In the genomic region with DNA sequence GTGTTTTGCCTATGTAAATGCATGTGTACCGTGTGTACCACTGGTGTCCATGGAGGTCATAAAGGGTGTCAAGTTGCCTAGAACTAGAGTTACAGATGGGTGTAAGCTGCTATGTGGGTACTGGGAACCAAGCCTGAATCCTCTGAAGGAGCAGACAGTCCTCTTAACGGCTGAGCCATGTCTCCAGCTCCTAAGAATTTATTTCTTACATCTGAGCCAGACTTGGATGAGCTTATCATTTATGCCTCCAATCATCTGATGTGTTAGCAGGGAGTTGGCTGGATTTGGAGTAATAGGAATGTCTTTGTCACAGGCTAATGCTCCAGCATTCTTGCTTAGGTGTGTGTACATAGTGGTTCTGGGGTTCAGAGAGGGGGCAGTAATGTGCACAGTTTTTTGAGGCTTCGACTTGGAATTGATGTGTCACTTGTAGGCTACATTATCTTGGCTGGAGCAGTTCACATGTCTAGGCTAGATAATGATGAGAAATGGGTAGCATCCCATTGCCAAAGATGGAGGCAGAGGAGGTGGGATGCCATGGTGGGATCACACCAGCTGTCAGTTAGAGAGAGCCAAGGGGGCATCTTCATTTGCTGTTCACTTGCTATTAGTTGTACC, we compare ENCODE assay signal across 36 mouse cellular contexts. TPM values are rescaled to one million over a fixed set of nuclear protein-coding genes. Genes with fewer than 3 reads are reported as not detected.
DNase-seq lines count a peak whose midpoint lies in the region; ATAC-seq lines count a peak whose summit lies in the region.
"Had no signal": no experiment of that assay in that cellular context is flagged by ENCODE, and none has a peak within 500 bp of the region (broad histone marks: within the 10 kb centered on the region; RNA-seq: fewer than 3 reads in every experiment).

No protein-coding gene starts in this region.

- intact Hi-C loops in heart, postnatal 25 days (cut with DNase I), result no loop called here

- H3K9me3 ChIP-seq in forebrain, embryonic 16.5 days (ENCODE audit: control insufficient read depth, low read length), result no peaks in the 10 kb centered on the region
- no peaks in the 10 kb centered on the region for H3K9me3 ChIP-seq in liver, embryonic 16.5 days (replicated peaks; ENCODE audit: control insufficient read depth, low read length)
- H3K9me3 ChIP-seq: G1E; limb, embryonic 10.5 days; midbrain, embryonic 10.5 days; neural tube, embryonic 13.5 days had no signal

- peaks cover 3% of the 10 kb centered on the region; the same call in 1 of the 2 replicates for H3K4me1 ChIP-seq in forebrain, embryonic 16.5 days (replicated peaks; ENCODE audit: control insufficient read depth, insufficient read depth, low read length)
- peaks cover 35% of the 10 kb centered on the region for H3K4me1 ChIP-seq in liver, embryonic 16.5 days (ENCODE audit: control insufficient read depth, low read depth, low read length)
- H3K4me1 ChIP-seq: limb, embryonic 10.5 days; midbrain, embryonic 10.5 days; neural tube, embryonic 13.5 days had no signal

- H3K4me2 ChIP-seq in forebrain, embryonic 16.5 days (ENCODE audit: low read length), result no peak overlapping the region
- H3K4me2 ChIP-seq in liver, embryonic 16.5 days (ENCODE audit: low read depth, low read length), result no peak overlapping the region
- H3K4me2 ChIP-seq: hindbrain, embryonic 14.5 days; neural tube, embryonic 13.5 days had no signal

- no peak overlapping the region for H3K9ac ChIP-seq in forebrain, embryonic 16.5 days (replicated peaks; ENCODE audit: low read depth, low read length)
- no peak overlapping the region for H3K9ac ChIP-seq in liver, embryonic 16.5 days (ENCODE audit: low read depth, low read length)
- H3K9ac ChIP-seq: hindbrain, embryonic 14.5 days; neural tube, embryonic 13.5 days had no signal

- H3K36me3 ChIP-seq in forebrain, embryonic 16.5 days (ENCODE audit: control insufficient read depth, insufficient read depth), result no peaks in the 10 kb centered on the region
- peaks cover 93% of the 10 kb centered on the region for H3K36me3 ChIP-seq in liver, embryonic 16.5 days (ENCODE audit: control insufficient read depth, insufficient read depth)
- H3K36me3 ChIP-seq: neural tube, embryonic 13.5 days had no signal

- peak; percentile 82 for DNase-seq in heart, adult 11 months
- no peak for DNase-seq in heart, postnatal 25 days (ENCODE audit: low spot score)
- DNase-seq in brain, adult 2 months (ENCODE audit: low read depth, low spot score), result peak; percentile 17
- no peak for DNase-seq in left cerebral cortex, adult 9 months (ENCODE audit: low spot score in 2 of 2)
- DNase-seq in heart, adult 8-10 months (ENCODE audit: low spot score), result no peak
- DNase-seq: adrenal gland, adult 8-10 months; B cell, adult 2 months; cerebellum, adult 2 months; cerebellum, postnatal 25 days; embryo, embryonic 11 days; gastrocnemius, postnatal 25 days; heart, adult 2 months; heart, postnatal 36 days; kidney, adult 18-20 months; right cerebral cortex, postnatal 4 days; thymus, postnatal 14 days had no signal

- peak; percentile 63 for ATAC-seq in forebrain, embryonic 16.5 days
- ATAC-seq in liver, embryonic 16.5 days (ENCODE audit: low read depth), result peak; percentile 50
- ATAC-seq: inflammation-experienced regulatory T-cells, adult 6 months; midbrain, embryonic 16.5 days had no signal

- no peaks in the 10 kb centered on the region for H3K27me3 ChIP-seq in forebrain, embryonic 16.5 days (replicated peaks; ENCODE audit: control insufficient read depth, insufficient read depth, low read length)
- no peaks in the 10 kb centered on the region for H3K27me3 ChIP-seq in liver, embryonic 16.5 days (ENCODE audit: control insufficient read depth, insufficient read depth, low read depth, low read length)
- H3K27me3 ChIP-seq: CH12.LX; neural tube, embryonic 13.5 days had no signal

- 75% methylated on average over 3 of the region's 3 CpGs for WGBS in forebrain, embryonic 16.5 days
- 71% methylated on average over 3 of the region's 3 CpGs for WGBS in liver, embryonic 16.5 days (ENCODE audit: insufficient replicate concordance)

- H3K4me3 ChIP-seq in forebrain, embryonic 16.5 days (replicated peaks; ENCODE audit: low read length), result no peak overlapping the region
- no peak overlapping the region for H3K4me3 ChIP-seq in liver, embryonic 16.5 days (ENCODE audit: low read depth, low read length)
- H3K4me3 ChIP-seq: heart, adult 2 months; limb, embryonic 10.5 days; midbrain, embryonic 10.5 days; myocyte; neural tube, embryonic 13.5 days had no signal

- H3K27ac ChIP-seq in forebrain, embryonic 16.5 days (ENCODE audit: low read length), result peak overlapping the region; percentile 61
- H3K27ac ChIP-seq in liver, embryonic 16.5 days (ENCODE audit: low read length), result no peak overlapping the region
- H3K27ac ChIP-seq: heart, adult 2 months; hindbrain, embryonic 14.5 days; limb, embryonic 10.5 days; macrophage; midbrain, embryonic 10.5 days; neural tube, embryonic 13.5 days had no signal

RNA-seq across cellular contexts. Expression of gene Slc43a3, which starts 10.9 kb away (rescaled TPM):
- total RNA-seq in heart, postnatal 25 days (2021), result 10 to 100 TPM; 70.7 to 86.6 TPM
- 6.6 and 7.2 TPM in 2 replicates for polyA plus RNA-seq in forebrain, embryonic 16.5 days (2015; fragmentation: Nextera tagmentation; extraction: Ambion mirVana)
- polyA plus RNA-seq in liver, embryonic 16.5 days (2015; fragmentation: Nextera tagmentation; extraction: Ambion mirVana), result 100 and 103 TPM in 2 replicates
- total RNA-seq in heart, adult 8-10 months (2022), result 10 to 100 TPM; 60.6 to 71.4 (median 66.2) TPM

RNA-seq across cellular contexts. Expression of gene Prg2, which starts 33.0 kb away (rescaled TPM):
- total RNA-seq in heart, postnatal 25 days (2021), result not detected
- polyA plus RNA-seq in forebrain, embryonic 16.5 days (2015; fragmentation: Nextera tagmentation; extraction: Ambion mirVana), result not detected in 2 replicates
- polyA plus RNA-seq in liver, embryonic 16.5 days (2015; fragmentation: Nextera tagmentation; extraction: Ambion mirVana), result 71.0 and 84.0 TPM in 2 replicates
- total RNA-seq in heart, adult 8-10 months (2022), result not detected
- total RNA-seq: adrenal gland, adult 8-10 months; gastrocnemius, postnatal 25 days; heart, adult 2 months; heart, postnatal 36 days; layer of hippocampus, postnatal 14 days; liver, adult 2 months had no signal
- polyA plus RNA-seq: embryonic facial prominence, embryonic 14.5 days; G1E; heart, embryonic 14.5 days; hindbrain, embryonic 14.5 days; kidney, embryonic 16.5 days; midbrain, embryonic 10.5 days; midbrain, embryonic 16.5 days; myocyte; stomach, embryonic 14.5 days had no signal

RNA-seq across cellular contexts. Expression of gene Prg3, which starts 40.8 kb away (rescaled TPM):
- total RNA-seq in heart, postnatal 25 days (2021), result not detected
- not detected in 2 replicates for polyA plus RNA-seq in forebrain, embryonic 16.5 days (2015; fragmentation: Nextera tagmentation; extraction: Ambion mirVana)
- 5.0 and 5.6 TPM in 2 replicates for polyA plus RNA-seq in liver, embryonic 16.5 days (2015; fragmentation: Nextera tagmentation; extraction: Ambion mirVana)
- not detected for total RNA-seq in heart, adult 8-10 months (2022)
- total RNA-seq: adrenal gland, adult 8-10 months; CH12.LX; gastrocnemius, postnatal 25 days; heart, adult 2 months; heart, postnatal 36 days; layer of hippocampus, postnatal 14 days; left cerebral cortex, adult 8-10 months; liver, adult 2 months had no signal
- polyA plus RNA-seq: cerebellum, adult 2 months; embryonic facial prominence, embryonic 14.5 days; heart, adult 2 months; heart, embryonic 14.5 days; hindbrain, embryonic 14.5 days; inflammation-experienced regulatory T-cells, adult 6 months; kidney, embryonic 16.5 days; large intestine, adult 2 months; liver, adult 2 months; macrophage; midbrain, embryonic 10.5 days; midbrain, embryonic 16.5 days; myocyte; neural tube, embryonic 13.5 days; stomach, embryonic 14.5 days had no signal

Comparison
In these comparisons a context has a peak if more than half of its experiments do, and no peak if none do; other contexts are left out.
1. DNase-seq: peak in heart, adult 11 months (single experiment) and brain, adult 2 months (single experiment); none in heart, postnatal 25 days (single experiment), left cerebral cortex, adult 9 months (0 of 2) and heart, adult 8-10 months (single experiment).